Mouse (Mus musculus) left cerebral cortex, postnatal 25 days (tissue): ENCODE measurements around the gene Chd6. TPM values are rescaled to one million over a fixed set of nuclear protein-coding genes. Genes with fewer than 3 reads are reported as not detected.

Experiments
- DNase-seq, 2 experiments: peaks; one replicate each; pipeline ENCODE4 v3.0.0; 2022; ENCODE audit warnings: low spot score in 2 of 2, mixed read lengths in 1 of 2
- intact Hi-C: fragments of 180-260 bp; cut with DNase I; formaldehyde crosslinking; loops from one replicate; pipeline ENCODE4 v1.15.1; 2025
- total RNA-seq, 2 experiments: library from RNA; stranded (reverse); gene quantifications; 2 replicates each; pipeline ENCODE4 v1.2.3; 2021

The Chd6 gene
- total RNA-seq, 2 experiments from 2014 or later = 56.9 to 67.5 TPM

GRCm38 (mm10) chr2:160910633-160911032, 198.2 kb downstream of the Chd6 start:
- intact Hi-C loops = no loop called here
- DNase-seq = no peak

DNA sequence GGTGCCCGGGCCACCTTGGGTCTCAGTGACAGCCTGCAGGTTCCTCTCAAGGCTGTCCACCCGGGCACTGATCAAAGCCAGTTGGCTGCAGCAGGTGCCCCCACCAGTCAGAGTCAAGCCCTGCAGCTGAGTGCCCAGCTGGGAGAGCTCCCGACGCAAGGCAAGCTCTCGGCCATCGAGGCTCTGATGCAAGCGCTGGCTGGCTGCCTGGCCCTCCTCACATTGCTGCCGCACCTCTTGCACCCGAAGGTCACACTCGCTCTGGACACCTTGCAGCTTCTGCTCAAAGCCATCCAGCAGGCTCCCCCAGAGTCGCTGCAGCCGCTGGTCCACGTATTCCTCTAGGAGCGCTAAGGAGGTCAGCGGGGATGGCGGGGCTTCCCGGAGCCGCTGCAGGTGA, 200.3 kb downstream of the Chd6 start:
- intact Hi-C loops = no loop called here

GRCm38 (mm10) chr2:160906101-160906500, 202.8 kb downstream of the Chd6 start:
- intact Hi-C loops = no loop called here
- no peak for DNase-seq

More for the DNA sequence above, 200.3 kb downstream of the Chd6 start:
- DNase-seq = no peak

DNA sequence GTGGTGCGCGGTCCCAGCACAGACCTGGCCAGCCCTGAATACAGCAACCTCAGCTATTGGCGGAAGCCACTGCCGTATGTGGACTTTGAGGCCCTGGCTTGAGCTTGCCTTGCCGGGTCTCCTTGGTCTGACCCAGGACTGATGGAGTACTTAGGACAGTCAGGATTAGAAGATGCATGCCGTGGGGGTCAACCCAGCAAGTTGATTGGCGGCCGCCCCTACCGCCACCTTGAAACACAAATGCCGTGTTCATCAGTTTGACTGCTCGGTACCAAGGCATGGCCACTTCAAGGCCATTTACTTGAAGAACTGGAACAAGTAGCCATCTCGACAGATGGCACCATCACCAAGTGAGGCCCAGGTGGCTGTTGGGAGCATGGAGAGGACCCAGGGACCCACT, 203.6 kb downstream of the Chd6 start:
- intact Hi-C loops = no loop called here
- no peak for DNase-seq

GRCm38 (mm10) chr2:160901656-160902412, 207.0 kb downstream of the Chd6 start:
- intact Hi-C loops = no loop called here
- no peak for DNase-seq

Other genes with a start within 250 kb of the Chd6 start
- 10 to 100 TPM; 71.0 to 78.4 TPM for gene Zhx3, start 236.1 kb downstream of the Chd6 start, total RNA-seq
- gene Lpin3, start 228.4 kb downstream of the Chd6 start, total RNA-seq = under 1 TPM; 0.39 to 0.99 TPM
- gene Emilin3, start 196.7 kb downstream of the Chd6 start, total RNA-seq = under 1 TPM; 0.14 to 0.28 TPM